Mouse (Mus musculus) left cerebral cortex, adult 8-10 months (tissue): ENCODE results near the gene Nmrk1. TPM values are rescaled to one million over a fixed set of nuclear protein-coding genes. Genes with fewer than 3 reads are reported as not detected.

Experiments
- DNase-seq, 2 experiments: peaks; one replicate each; pipeline ENCODE4 v3.0.0; 2022; ENCODE audit warnings: low spot score in 2 of 2
- total RNA-seq, 4 experiments: library from RNA; stranded (reverse); gene quantifications; 2 replicates each; pipeline ENCODE4 v1.2.4; 2022

The Nmrk1 gene
- total RNA-seq, 4 experiments from 2014 or later: 4.9 to 6.5 (median 5.6) TPM

DNA sequence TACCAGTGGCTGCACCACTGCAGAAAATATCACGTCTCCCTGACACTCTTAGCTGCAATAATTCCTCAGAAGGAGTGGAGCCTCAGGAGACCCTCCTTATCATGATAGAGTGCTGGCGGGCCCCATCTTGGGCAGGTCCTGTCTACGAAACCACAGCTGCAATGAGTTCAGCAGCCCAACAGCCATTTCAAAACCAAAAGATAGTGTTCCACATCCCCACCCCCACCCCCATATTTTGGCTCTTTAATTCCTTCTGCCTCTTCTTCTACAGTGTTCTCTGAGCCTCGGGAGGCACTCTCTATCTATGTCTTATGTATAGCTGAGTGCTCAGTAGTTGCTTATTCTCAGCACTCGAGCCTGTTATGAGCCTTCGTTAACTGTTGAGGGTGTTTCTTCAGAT, 18.7 kb downstream of the Nmrk1 start:
- DNase-seq: no peak

DNA sequence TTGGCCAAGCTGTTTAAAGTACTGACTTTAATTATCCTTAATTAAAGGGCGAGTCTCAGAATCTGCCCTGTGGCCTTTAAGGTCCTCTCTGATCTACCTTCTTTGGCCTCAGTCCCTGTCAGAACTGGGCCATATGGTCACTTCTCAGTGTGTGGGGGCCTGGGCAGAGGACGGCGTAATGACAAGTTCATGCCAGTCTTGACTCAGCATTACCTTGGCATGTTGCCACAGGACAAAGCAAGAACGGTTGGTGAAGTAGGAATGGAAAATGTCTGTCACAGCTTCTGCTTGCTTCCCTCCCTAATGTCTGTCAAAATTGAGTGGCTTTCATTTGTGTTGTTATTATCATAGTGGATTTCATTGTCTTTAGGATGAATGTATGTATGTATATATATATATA, 20.8 kb downstream of the Nmrk1 start:
- no peak for DNase-seq

DNA sequence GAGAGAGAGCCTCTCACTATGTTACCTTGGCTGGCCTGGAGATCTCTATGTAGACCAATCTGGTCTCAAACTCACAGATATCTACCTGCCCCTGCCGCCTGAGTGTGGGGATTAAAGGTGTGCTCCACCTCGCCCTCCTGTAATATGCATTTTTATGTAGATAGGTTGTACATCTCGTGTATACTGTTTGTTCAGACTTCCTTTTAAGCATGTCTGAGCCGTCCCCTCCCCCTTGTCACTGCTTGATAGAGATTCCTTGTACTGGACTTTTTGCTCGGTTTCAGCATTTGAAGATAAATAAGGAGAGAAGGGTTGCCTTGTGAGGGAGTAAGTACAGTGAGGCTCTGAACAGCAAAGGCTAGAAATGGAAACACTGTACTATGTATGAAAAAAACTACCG, 21.3 kb downstream of the Nmrk1 start:
- no peak for DNase-seq

GRCm38 (mm10) chr19:18654330-18654729, 22.6 kb downstream of the Nmrk1 start:
- no peak for DNase-seq

DNA sequence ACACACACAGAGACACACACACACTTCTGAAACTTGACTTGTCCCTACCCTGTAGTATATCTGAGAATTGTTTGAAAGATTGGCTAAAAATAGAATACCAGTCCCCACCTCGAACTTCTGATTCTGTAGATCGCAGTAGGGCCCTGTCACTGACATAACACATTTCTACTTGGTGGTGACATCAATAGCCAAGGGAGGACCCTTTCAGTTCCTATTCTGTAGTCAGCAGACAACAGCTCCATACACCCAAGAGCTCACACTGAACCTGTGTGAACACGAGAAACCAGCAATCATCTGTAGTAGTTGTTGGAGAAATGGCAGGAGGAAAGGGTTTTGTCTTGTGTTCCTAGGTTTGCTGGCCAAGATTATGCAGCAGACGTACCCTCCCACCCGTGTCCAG, 23.2 kb downstream of the Nmrk1 start:
- DNase-seq: no peak

DNA sequence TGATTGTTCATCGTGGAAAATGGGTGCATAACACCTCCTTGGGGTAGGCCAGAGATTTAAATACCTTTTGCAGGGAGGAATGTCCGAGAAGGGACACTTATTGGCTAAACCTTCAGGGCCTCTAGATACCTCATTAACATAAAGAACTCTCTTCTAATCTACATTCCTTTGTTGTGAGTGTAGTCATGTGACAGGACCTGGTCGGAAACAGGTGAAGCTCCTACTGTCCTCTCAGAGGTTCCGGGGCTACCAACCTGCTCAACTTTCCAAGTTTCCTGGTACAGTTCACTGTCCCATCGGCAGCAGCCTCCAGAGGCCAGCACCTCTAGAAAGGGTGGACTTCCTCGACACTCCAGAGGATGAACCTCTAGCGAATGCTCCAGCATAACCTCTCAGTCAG, 24.2 kb downstream of the Nmrk1 start:
- DNase-seq: no peak

- no peak for DNase-seq
Observed at GRCm38 (mm10) chr19:18658473-18658872, 26.7 kb downstream of the Nmrk1 start.

DNA sequence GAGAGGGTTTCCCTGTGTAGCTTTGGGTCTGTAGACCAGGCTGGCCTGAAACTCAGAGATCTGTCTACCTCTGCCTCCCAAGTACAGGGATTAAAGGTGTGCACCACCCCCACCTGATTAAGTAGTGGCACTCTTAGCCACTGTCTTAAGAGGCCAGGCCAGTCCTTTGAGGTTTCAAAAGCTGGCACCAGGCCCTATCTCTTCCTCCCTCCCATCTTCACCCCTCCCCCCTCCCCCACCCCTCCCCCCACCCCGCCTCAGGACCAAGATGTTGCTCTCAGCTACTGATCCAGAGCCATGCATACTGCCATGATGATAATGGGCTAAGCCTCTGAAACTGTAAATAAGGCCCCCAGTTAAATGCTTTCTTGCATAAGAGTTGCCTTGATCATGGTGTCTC, 27.6 kb downstream of the Nmrk1 start:
- DNase-seq: no peak

- DNase-seq: no peak
Observed at GRCm38 (mm10) chr19:18660466-18660865, 28.7 kb downstream of the Nmrk1 start.

- no peak for DNase-seq
Observed at GRCm38 (mm10) chr19:18661683-18662082, 29.9 kb downstream of the Nmrk1 start.

DNA sequence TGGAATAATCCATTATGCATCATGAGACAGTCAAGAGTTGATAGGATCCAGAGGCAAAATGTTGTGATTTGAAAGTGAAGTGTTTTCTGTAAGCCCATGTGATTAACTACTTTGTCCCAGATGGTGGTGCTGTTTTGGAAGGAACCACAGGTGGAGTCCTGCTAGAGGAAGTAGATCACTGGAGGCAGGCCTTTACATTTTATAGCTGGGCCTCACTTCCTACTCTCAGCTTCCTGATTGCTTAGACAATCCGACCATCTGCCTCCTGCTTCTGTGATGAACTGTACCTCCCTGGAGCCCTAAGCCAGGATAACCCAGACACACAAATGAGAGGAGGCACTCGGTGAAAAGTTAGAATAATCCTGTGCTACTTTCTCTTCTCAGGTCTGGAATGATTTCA, 32.2 kb downstream of the Nmrk1 start:
- no peak for DNase-seq

DNA sequence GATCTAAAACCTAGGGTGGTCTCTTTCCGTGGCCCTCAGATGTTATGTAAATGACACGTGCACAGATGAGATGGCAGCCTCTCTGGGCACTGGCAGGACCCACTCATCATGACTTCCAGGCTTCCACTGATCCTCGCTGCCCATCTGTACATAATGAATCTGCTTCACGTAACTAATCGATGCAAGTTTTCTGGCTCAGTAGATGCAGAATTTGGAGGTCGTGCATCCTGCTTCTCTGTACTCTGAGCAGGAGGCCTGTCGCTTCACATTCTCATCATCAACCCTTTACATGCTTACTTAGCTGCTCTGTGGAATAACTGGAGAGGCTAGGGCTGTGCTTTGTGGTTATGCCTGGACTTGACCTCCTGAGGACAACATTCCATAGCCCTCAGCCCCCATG, 35.2 kb downstream of the Nmrk1 start:
- no peak for DNase-seq

- DNase-seq: no peak
Observed at GRCm38 (mm10) chr19:18669551-18669950, 37.8 kb downstream of the Nmrk1 start.

DNA sequence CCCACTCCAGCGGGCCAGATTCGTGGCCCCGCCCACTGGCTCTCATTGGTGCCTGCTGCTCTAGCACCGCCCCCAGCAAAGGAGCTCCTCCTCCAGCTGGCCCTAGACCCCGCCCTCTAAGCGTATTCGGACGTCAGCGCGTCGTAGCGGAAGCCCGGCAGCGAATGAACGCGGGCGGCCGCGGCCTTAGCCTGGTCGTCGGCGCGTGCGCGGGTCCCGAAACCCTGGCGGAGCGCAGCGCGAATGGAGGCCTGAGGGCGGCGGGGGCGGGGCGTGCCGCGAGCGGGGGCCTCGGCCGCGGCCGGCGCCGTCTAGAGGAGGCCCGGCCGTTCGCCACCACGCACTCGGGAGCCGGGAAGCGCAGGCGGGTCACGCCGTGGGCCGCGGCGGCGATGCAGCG, 38.9 kb downstream of the Nmrk1 start, which contains the start of gene Carnmt1:
Gene Carnmt1, plus strand, starts transcription at position 157 of the 400 bp plus-strand sequence.
- peak; percentile 86 to 97 for DNase-seq

DNA sequence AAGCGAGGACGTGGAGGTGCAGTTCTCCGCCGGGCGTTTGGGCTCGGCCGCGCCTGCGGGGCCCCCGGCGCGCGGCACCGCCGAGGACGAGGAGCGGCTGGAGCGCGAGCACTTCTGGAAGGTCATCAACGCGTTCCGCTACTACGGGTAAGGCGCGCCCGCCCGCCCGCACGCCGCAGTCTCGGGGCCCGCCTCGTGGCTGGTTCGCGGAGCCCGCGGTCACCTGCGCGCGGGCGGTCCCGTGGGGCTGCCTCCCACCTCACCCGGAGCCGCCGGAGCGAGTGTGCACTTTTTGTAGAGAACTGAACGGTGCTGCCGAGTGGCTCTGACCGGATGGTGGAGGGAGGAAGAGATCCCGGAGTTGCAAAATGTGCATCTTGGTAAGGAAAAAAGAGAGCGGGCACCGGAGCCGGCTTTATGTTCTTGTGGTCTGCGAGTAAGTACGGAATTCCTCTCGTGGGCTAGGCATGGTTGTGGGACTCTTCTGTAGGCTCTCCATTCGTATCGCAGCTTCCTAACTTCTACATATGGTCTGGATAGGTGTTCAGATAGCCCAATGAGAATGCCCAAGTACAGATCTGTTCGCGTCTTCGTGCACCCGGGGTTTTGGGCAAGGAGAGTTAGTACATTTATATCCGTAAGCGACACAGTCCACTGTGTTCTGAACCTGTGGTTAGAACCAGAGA, 39.4 kb downstream of the Nmrk1 start:
- peak; percentile 25 to 48 for DNase-seq

DNA sequence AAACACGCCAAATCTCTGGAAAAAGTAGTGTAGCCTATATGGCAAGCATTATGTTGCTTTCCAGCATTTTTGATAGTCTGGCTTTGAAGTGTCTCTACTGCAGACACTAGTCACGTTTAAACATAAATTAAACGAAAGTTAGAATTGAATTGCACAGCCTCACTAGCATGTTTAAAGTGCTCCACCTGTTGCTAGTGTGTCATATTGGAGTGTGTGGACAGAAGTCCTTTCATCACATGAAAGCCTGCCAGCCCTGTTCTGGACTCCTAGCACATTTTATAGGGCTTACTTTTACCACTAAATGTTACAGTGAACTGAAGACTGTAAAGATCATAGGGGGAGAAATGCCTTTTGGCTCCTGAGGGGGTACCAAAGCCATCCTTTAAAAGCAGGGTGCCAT, 40.7 kb downstream of the Nmrk1 start:
- DNase-seq: no peak

- no peak for DNase-seq
Observed at GRCm38 (mm10) chr19:18673116-18673515, 41.4 kb downstream of the Nmrk1 start.

DNA sequence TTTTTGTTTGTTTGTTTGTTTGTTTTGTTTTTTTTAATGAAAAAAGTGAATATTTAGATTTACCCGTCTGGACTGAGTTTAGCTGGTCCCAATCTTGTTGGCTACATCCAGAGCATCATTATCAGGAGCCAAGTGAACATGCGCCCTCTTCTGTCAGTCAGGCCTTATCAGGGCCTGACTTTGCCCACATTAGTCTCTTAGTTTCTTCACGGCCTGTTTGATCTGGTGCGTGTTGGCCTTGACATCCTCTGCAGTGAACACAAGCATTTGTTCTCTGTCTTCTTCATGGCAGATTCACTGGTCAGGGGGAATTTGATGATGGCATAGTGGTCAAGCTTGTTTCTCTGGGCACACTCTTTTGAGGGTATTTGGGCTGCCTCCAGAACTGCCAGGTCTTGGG, 50.4 kb downstream of the Nmrk1 start:
- DNase-seq: no peak

- no peak for DNase-seq
Observed at GRCm38 (mm10) chr19:18687556-18687955, 55.8 kb downstream of the Nmrk1 start.

DNA sequence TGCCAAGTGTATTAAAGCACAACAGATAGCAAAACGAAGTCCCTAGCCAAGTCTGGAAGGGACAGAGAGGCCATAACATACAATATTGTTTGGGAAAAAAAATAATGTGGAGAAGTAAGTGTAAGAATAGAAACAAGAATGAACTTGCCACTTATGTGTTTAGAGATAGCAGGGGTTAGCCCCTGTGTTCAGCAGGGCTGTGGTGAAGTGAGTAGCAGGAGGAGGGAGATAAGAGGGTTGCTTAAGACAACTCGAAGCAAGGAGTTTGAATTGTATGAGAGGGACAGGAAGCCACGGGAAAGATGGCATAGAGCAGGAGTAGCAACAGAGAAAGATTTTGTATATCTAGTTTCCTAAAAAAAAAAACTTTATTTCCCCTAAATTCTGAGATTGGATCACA, 60.4 kb downstream of the Nmrk1 start:
- no peak for DNase-seq

DNA sequence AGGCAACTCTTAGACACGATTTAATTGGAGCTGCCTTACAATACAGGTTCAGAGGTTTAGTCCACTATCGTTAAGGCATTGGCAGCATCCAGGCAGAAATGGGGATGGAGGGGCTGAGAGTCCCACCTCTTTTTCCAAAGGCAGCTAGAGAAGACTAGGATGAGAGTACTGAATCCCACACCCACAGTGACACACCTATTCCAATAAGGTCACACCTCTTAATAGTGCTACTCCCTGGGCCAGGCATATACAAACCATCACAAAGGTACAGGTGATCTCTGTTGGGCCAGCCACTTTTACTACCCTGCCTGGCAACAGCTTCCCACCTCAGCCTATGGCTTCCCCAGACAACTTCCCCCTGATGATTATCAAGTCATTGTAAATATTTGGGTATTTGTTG, 61.0 kb downstream of the Nmrk1 start:
- DNase-seq: no peak

DNA sequence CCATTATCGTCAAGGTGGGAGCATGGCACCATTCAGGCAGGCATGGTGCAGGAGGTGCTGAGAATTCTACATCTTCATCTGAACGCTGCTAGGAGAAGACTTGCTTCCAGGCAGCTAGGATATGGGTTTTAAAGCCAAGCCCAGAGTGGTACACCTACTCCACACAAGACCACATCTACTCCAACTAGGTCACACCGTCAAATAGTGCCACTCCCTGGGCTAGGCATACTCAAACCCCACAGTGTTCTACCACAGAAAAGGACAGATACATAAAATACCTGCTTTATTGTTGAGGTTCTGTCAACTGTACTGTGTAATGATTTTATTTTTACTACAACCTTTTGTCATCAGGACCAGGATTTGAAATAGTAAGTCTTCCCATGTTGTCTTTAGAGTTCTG, 63.4 kb downstream of the Nmrk1 start:
- no peak for DNase-seq

DNA sequence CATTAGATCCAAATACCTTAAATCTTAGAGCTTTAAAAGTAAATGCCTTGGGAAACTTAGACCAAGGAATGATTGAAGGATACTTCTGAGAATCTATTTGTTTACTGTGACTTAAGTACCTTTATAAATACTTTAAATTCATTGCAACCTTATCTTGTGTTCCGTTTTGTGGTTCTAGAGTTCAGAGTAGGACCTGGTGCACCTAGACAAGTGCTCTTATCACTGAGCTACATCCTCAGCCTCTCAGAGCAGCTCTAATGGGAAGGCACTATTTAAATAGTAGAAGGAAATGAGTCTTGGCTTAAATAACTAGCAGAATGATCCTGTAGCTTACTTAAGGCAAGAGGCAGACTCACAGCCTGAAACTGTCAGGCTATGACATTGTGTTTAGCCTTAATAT, 63.8 kb downstream of the Nmrk1 start:
- DNase-seq: no peak
